Mouse (Mus musculus) liver, embryonic 13.5 days (tissue): ENCODE measurements around the gene Lpar2. TPM values are rescaled to one million over a fixed set of nuclear protein-coding genes. Genes with fewer than 3 reads are reported as not detected.

Source experiments
- ATAC-seq: fragments of 200-750 bp; cut with Nextera tagmentation; 2 replicates; pipeline ENCODE4 v1.8.0; 2017; ENCODE audit warnings: low read depth, mild to moderate bottlenecking, moderate number of reproducible peaks, moderate library complexity
- DNase-seq: peaks from one replicate; pipeline ENCODE4 v3.0.0; 2022
- H3K27ac ChIP-seq: fragments of 300-500 bp; sonication (generic); 2 replicates; pipeline ENCODE4 v1.5.1; 2015; ENCODE audit warnings: moderate library complexity, mild to moderate bottlenecking, inconsistent platforms
- H3K27me3 ChIP-seq: fragments of 300-500 bp; sonication (generic); 2 replicates; pipeline ENCODE4 v1.6.1; 2015; ENCODE audit warnings: mild to moderate bottlenecking, inconsistent platforms
- H3K36me3 ChIP-seq: fragments of 300-500 bp; sonication (generic); 2 replicates; pipeline ENCODE4 v1.6.1; 2015; ENCODE audit warnings: mild to moderate bottlenecking, inconsistent platforms
- H3K4me1 ChIP-seq: fragments of 300-500 bp; sonication (generic); replicated peaks from 2 replicates; pipeline ENCODE4 v1.6.1; 2015; ENCODE audit warnings: inconsistent platforms
- H3K4me2 ChIP-seq: fragments of 300-500 bp; sonication (generic); 2 replicates; pipeline ENCODE4 v1.6.1; 2015; ENCODE audit warnings: inconsistent platforms, mild to moderate bottlenecking, moderate library complexity
- H3K4me3 ChIP-seq: fragments of 300-500 bp; sonication (generic); replicated peaks from 2 replicates; pipeline ENCODE4 v1.5.1; 2015; ENCODE audit warnings: mild to moderate bottlenecking, inconsistent platforms
- H3K9ac ChIP-seq: fragments of 300-500 bp; sonication (generic); 2 replicates; pipeline ENCODE4 v1.6.1; 2015; ENCODE audit warnings: mild to moderate bottlenecking, inconsistent platforms
- H3K9me3 ChIP-seq: fragments of 300-500 bp; sonication (generic); replicated peaks from 2 replicates; pipeline ENCODE4 v1.6.1; 2016; ENCODE audit warnings: inconsistent platforms
- WGBS: fragments of 180-500 bp; shearing (Covaris S2); methylation state at CpG from one replicate; pipeline ENCODE4 v1.1.7; 2015; ENCODE audit not compliant: insufficient replicate concordance; 5-methylcytosine and 5-hydroxymethylcytosine counted together
- polyA plus RNA-seq: library from polyadenylated mRNA; unstranded; fragments of >200 nt; fragmentation: Nextera tagmentation; extraction: Ambion mirVana; gene quantifications from 2 replicates; pipeline ENCODE4 v1.2.1, GENCODE M21; 2015

The Lpar2 gene
- polyA plus RNA-seq, 1 experiment from 2014 or later: 0.07 TPM

DNA sequence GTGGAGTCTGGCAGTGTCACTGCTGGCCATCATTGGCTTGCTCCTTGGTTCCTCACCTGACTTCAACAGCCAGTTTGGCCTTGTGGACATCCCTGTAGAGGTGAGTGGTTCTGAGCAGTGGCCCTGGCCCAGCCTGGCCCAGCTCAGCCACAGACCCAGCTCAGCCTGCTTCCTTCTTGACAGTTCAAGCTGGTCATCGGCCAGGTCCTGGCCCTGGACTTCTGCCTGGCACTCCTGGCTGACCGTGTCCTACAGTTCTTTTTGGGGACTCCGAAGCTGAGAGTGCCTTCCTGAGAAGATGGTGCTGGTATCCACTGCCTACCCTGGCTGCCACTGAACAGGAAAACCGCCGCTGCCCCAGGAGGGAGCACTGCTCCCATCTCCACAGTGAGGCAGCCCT is 15.0 kb upstream of the Lpar2 start:
- Histone ChIP-seq H3K9ac (no peak overlapping the region), H3K4me3 (no peak overlapping the region), H3K4me1 (peaks cover 12% of the 10 kb centered on the region), H3K27me3 (no peaks in the 10 kb centered on the region), H3K9me3 (no peaks in the 10 kb centered on the region), H3K27ac (no peak overlapping the region), H3K36me3 (peaks cover 63% of the 10 kb centered on the region), H3K4me2 (no peak overlapping the region)
- DNase-seq (no peak), ATAC-seq (no peak)
- 87% methylated on average over 5 of the region's 5 CpGs for WGBS

DNA sequence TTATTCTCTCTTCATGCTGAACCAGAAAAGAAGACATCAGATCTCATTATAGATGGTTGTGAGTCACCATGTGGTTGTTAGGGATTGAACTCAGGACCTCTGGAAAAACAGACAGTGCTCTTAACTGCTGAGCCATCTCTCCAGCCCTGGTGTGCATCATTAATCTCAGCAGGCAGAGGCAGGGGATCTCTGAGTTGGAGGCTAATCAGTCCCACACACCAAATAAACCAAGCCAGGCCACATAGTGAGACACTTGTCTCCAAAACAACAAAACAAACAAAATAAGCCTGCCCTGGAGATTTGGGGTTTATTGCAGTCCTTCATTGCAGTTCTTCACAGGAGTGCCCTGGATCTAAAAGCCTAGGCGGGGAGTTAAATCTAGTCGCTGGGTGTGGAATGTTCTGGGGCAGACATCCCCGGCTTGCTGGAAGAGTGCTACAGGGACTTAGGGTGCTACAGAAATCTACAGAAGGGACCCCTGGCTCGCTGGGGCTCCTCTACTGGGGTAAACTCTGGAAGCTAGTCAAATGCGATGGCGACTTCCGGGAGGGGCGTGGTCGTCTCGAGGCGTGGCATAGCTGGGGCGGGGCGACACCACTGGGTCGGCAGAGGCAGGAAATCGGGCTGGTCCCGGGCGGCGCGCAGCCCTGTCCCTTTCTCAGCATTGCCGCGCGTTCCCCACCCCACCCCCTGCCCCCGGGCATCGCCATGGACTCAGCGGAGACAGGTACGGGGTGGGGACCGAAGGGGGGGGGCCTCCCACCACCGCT is 13.9 kb upstream of the Lpar2 start, which contains the start of gene Gmip:
Gene Gmip, plus strand, starts transcription at position 586 of the 770 bp plus-strand sequence.
- peak within 1 kb of the TSS; percentile 73 for H3K9ac ChIP-seq
- H3K4me1 ChIP-seq: peaks cover 12% of the 10 kb centered on the region
- no peak within 1 kb of the TSS; the same call in 1 of the 2 replicates for H3K27ac ChIP-seq
- peak within 1 kb of the TSS; percentile 94 for H3K4me2 ChIP-seq
- peak; percentile 79 for DNase-seq
- no peaks in the 10 kb centered on the region for H3K27me3 ChIP-seq
- peak within 1 kb of the TSS; percentile 65 for H3K4me3 ChIP-seq
- no peaks in the 10 kb centered on the region for H3K9me3 ChIP-seq
- peaks cover 53% of the 10 kb centered on the region for H3K36me3 ChIP-seq
- peak; percentile 79 for ATAC-seq
- 5% methylated on average over 27 of the region's 28 CpGs for WGBS

DNA sequence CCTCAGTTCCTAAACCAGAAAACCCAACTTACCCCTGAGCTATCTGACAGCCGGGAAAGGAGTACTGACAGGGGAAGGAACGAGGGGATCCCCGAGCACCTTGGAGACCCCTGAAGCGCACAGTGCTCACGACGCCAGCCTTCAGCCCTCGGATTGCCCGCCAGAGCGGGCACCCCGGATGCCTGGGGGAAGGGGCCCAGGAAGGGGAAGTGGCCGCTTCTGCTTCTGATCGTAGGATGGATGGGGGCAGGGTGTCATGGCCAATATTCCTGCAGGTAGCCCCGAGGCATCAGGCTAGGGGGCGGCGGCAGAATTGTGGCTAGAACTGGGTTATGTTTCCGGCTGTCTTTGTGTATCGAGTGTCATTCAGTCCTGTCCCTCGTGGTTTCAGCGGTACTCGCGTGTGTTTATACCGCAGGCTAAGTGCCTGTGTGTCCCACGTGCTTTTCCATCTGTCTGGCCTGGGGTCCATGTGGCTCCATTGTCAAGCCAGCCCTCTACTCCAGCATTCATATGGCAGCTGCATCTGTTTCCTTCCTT is 13.3 kb upstream of the Lpar2 start:
- Histone ChIP-seq H3K4me2 (peak overlapping the region; percentile 94), H3K4me1 (peaks cover 12% of the 10 kb centered on the region), H3K9me3 (no peaks in the 10 kb centered on the region), H3K27ac (no peak overlapping the region), H3K4me3 (peak overlapping the region; percentile 65), H3K36me3 (peaks cover 53% of the 10 kb centered on the region), H3K9ac (peak overlapping the region; percentile 73), H3K27me3 (no peaks in the 10 kb centered on the region)
- DNase-seq: no peak
- 0 out of 2 replicates have a peak, but pooled peaks have one; percentile 12 for ATAC-seq
- WGBS: under 1% methylated on average over 23 of the region's 23 CpGs

DNA sequence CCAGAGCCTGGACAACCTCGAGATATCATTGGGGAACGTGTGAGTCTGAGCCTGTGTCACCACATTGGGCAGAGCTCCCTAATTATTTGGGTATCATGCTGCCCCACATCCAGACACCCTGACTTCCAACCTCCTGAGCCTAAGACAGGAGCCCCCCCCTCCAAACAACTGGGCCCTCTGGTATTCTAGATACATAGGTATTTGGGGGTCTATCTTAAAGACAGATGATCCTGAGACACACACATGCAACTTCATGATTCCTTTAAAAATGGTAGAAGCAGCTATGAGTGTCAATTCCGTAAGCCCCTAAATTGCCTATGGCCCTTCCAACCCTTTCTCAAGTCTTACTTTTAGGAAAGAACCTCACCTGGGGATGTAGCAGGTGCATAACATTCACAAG is 12.4 kb upstream of the Lpar2 start:
- DNase-seq: no peak
- Histone ChIP-seq H3K4me3 (0 out of 2 replicates have a peak overlapping the region, but pooled peaks have one; percentile 65), H3K9me3 (no peaks in the 10 kb centered on the region), H3K4me1 (peaks cover 12% of the 10 kb centered on the region), H3K36me3 (peaks cover 53% of the 10 kb centered on the region), H3K27me3 (no peaks in the 10 kb centered on the region), H3K27ac (no peak overlapping the region), H3K4me2 (peak overlapping the region; percentile 94; the same call in 1 of the 2 replicates), H3K9ac (no peak overlapping the region)
- WGBS: 44% methylated on average over 3 of the region's 3 CpGs
- ATAC-seq: no peak

DNA sequence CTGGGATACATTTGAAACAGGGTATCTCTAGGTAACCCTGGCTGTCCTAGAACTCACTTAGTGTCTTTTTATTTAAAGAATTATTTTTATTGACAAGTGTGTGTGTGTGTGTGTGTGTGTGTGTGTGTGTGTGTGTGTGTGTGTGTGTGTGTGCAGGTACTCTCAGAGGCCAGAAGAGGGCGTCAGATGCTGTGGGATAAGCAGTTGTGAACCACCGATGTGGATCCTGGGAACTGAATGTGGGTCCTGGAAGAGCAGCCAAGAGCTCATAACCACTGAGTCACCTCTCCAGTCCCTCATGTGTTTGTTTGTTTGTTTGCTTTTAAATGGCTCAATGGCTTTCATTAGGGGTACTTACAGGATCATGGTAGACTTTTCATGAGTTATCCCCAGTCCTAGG is 7.3 kb upstream of the Lpar2 start:
- no peaks in the 10 kb centered on the region for H3K27me3 ChIP-seq
- no peak overlapping the region for H3K27ac ChIP-seq
- no peak overlapping the region for H3K9ac ChIP-seq
- 76% methylated on average over 2 of the region's 2 CpGs for WGBS
- ATAC-seq (no peak), DNase-seq (no peak)
- no peaks in the 10 kb centered on the region for H3K9me3 ChIP-seq
- peaks cover 44% of the 10 kb centered on the region for H3K36me3 ChIP-seq
- H3K4me3 ChIP-seq: no peak overlapping the region
- H3K4me2 ChIP-seq: no peak overlapping the region
- H3K4me1 ChIP-seq: no peaks in the 10 kb centered on the region

DNA sequence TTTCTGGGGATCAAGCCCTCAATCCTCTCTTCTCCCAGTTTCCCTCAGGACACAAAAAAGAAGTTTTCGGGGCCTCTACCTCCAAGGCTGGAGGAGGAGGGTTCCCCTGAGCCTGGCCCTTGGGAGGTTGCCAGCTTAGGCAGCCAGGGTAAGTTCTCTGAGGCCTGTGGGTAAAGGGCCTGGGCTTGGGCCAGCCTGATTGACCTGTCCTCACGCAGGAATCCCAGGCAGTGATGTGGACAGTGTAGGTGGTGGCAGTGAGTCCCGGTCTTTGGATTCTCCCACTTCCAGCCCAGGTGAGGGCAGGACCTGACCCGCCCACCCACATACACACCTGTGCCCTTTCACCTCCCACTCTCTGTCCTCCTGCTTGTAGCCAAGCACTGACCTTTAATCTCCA is 6.8 kb upstream of the Lpar2 start:
- Histone ChIP-seq H3K36me3 (peaks cover 44% of the 10 kb centered on the region), H3K4me3 (no peak overlapping the region), H3K27ac (no peak overlapping the region), H3K4me2 (no peak overlapping the region), H3K4me1 (no peaks in the 10 kb centered on the region), H3K9ac (no peak overlapping the region), H3K9me3 (no peaks in the 10 kb centered on the region), H3K27me3 (no peaks in the 10 kb centered on the region)
- DNase-seq (no peak), ATAC-seq (no peak)
- 93% methylated on average over 4 of the region's 4 CpGs for WGBS

DNA sequence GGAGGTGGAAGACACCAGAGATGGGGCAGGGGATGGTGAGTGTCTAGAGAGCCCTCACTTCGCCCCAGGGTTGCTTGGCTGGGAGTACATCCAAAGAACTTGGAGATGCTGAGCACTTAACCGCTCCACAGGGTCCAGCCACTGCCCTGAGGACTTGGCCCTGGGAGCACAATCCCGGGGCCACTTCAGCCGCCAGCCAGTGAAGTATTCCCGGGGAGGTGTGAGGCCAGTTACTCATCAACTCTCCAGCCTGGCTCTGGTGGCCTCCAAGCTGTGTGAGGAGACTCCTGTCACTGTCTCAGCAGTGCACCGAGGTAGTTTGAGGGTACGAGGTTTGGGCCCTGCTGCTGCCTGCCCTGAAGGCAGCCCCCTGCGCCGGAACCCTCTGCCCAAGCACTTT is 1.8 kb upstream of the Lpar2 start:
- Histone ChIP-seq H3K4me1 (peaks cover 27% of the 10 kb centered on the region), H3K27me3 (no peaks in the 10 kb centered on the region), H3K9me3 (no peaks in the 10 kb centered on the region), H3K9ac (no peak overlapping the region), H3K4me3 (no peak overlapping the region), H3K4me2 (no peak overlapping the region), H3K36me3 (peaks cover 19% of the 10 kb centered on the region), H3K27ac (no peak overlapping the region)
- ATAC-seq (no peak), DNase-seq (no peak)
- WGBS: 74% methylated on average over 9 of the region's 9 CpGs

DNA sequence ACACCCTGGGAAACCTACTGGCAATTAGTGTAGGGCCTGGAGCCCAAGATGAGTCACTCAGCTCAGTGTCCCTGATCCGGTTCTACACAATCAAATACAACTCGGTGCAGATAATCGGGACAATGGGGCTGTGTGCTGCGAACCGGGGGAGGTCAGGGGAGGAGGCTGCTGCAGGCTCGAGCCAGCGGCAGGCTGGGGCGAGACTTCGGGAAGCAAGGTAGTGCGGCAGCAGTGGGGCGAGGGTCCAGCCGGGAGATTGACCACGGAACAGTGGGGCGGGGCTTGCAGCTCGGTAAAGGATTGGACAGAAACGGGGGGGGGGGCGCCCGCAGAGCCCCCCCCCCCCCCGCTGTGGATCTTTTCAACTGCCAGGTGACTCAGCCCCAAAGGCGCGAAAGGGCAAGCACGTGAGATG is 251 bp upstream of the Lpar2 start:
- Histone ChIP-seq H3K4me1 (peaks cover 27% of the 10 kb centered on the region), H3K27me3 (no peaks in the 10 kb centered on the region), H3K9me3 (no peaks in the 10 kb centered on the region), H3K4me3 (peak overlapping the region; percentile 57), H3K36me3 (peaks cover 11% of the 10 kb centered on the region), H3K27ac (no peak overlapping the region), H3K4me2 (peak overlapping the region; percentile 75), H3K9ac (peak overlapping the region; percentile 65)
- DNase-seq (no peak), ATAC-seq (0 out of 2 replicates have a peak, but pooled peaks have one; percentile 18)
- WGBS: 2% methylated on average over 13 of the region's 22 CpGs

DNA sequence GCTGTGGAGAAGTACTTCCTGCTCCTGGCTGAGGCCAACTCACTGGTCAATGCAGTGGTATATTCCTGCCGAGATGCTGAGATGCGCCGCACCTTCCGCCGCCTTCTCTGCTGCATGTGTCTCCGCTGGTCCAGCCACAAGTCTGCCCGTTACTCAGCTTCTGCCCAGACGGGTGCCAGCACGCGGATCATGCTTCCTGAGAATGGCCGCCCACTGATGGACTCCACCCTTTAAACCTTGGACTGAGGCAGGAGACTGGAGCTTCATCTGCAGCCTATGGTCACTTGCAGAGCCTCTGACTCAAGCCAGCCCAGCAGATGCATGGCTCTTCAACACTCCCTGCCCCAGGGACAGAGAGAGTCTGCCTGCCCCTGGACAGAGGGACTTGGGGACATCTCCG is 4.1 kb downstream of the Lpar2 start:
- H3K9me3 ChIP-seq: no peaks in the 10 kb centered on the region
- H3K4me1 ChIP-seq: peaks cover 27% of the 10 kb centered on the region
- no peak overlapping the region for H3K27ac ChIP-seq
- WGBS: 81% methylated on average over 12 of the region's 12 CpGs
- H3K27me3 ChIP-seq: no peaks in the 10 kb centered on the region
- no peak overlapping the region for H3K4me3 ChIP-seq
- ATAC-seq (no peak), DNase-seq (no peak)
- H3K36me3 ChIP-seq: no peaks in the 10 kb centered on the region
- no peak overlapping the region for H3K4me2 ChIP-seq
- H3K9ac ChIP-seq: no peak overlapping the region

DNA sequence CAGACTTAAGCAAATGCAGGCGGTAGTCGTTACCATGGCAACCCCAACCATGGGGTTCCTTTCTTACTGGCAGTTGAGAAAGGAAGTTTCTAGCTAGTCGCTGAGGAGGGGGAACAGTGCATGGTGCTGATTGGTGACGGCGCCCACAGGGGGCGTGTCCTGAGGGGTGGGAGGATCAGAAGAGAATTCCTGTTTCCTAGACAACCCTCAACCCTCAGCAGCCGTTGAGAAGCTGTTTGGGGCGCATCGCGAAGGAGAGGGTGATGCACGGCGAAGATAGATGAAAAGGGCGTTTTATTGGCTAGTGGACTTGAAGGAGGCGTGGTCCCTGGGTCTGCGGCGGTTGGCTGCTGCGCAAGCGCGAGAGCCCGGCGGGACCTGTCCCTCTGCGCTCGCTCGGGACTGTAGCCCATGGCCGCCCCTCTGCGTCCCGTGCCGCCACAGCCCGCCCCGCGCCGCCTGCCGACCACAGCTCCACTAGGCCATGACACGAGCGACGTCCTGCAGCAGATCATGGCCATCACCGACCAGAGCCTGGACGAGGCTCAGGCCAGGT is 10.1 kb downstream of the Lpar2 start, which contains the start of gene Pbx4:
Gene Pbx4, plus strand, starts transcription at position 194 of the 556 bp plus-strand sequence.
- peak within 1 kb of the TSS; percentile 69 for H3K4me3 ChIP-seq
- peak within 1 kb of the TSS; percentile 91 for H3K4me2 ChIP-seq
- ATAC-seq (peak; percentile 94), DNase-seq (peak; percentile 80)
- WGBS: under 1% methylated on average over 38 of the region's 38 CpGs
- no peaks in the 10 kb centered on the region for H3K36me3 ChIP-seq
- H3K9me3 ChIP-seq: no peaks in the 10 kb centered on the region
- peak within 1 kb of the TSS; percentile 16; the same call in 1 of the 2 replicates for H3K27ac ChIP-seq
- H3K9ac ChIP-seq: peak within 1 kb of the TSS; percentile 73
- H3K27me3 ChIP-seq: no peaks in the 10 kb centered on the region
- peaks cover 18% of the 10 kb centered on the region for H3K4me1 ChIP-seq

DNA sequence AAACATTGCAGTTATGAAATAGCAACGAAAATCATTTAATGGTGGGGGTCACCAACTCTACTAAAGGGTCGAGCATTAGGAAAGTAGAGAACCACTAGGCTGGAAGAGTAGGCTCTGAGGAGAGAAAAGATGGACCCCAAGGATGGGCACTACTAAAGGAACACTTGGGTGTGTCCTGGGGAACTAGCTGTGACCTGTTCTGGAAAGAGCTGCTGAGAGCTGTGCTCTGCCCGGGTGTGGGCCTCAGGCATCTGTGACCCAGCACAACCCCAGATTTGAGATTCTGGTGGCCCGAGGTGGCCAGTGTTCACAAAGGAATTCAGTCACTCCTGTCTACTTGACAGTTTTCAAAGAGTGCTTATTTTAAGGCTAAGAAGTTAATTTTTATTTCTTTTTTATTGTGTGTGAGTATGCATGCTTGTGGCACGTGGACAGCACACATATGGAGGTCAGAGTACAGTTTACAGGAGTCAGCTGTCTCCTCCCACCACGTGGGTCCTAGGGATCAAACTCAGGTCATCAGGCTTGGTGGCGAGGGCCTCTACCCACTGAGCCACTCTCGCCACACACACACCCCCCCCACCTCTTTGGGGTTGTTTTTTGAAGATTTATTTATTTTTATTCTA is 14.9 kb downstream of the Lpar2 start:
- 51% methylated on average over 8 of the region's 8 CpGs for WGBS
- no peak overlapping the region for H3K4me2 ChIP-seq
- no peak for ATAC-seq

More for the DNA sequence above, 14.9 kb downstream of the Lpar2 start:
- Histone ChIP-seq H3K4me3 (no peak overlapping the region), H3K27ac (no peak overlapping the region), H3K4me1 (peaks cover 12% of the 10 kb centered on the region), H3K9ac (no peak overlapping the region), H3K27me3 (no peaks in the 10 kb centered on the region), H3K9me3 (no peaks in the 10 kb centered on the region), H3K36me3 (no peaks in the 10 kb centered on the region)
- no peak for DNase-seq
